Mouse (Mus musculus): Measurements from ENCODE around the gene Hist1h1b. TPM values are rescaled to one million over a fixed set of nuclear protein-coding genes. Genes with fewer than 3 reads are reported as not detected.
"Not testable (repeated sequence)": the region's sequence is repeated elsewhere in the genome, so short reads cannot be mapped to it uniquely, and the experiment has no call there.

Hist1h1b gene
- total RNA-seq (2017): 73.0 and 92.6 TPM in 2 replicates

DNA sequence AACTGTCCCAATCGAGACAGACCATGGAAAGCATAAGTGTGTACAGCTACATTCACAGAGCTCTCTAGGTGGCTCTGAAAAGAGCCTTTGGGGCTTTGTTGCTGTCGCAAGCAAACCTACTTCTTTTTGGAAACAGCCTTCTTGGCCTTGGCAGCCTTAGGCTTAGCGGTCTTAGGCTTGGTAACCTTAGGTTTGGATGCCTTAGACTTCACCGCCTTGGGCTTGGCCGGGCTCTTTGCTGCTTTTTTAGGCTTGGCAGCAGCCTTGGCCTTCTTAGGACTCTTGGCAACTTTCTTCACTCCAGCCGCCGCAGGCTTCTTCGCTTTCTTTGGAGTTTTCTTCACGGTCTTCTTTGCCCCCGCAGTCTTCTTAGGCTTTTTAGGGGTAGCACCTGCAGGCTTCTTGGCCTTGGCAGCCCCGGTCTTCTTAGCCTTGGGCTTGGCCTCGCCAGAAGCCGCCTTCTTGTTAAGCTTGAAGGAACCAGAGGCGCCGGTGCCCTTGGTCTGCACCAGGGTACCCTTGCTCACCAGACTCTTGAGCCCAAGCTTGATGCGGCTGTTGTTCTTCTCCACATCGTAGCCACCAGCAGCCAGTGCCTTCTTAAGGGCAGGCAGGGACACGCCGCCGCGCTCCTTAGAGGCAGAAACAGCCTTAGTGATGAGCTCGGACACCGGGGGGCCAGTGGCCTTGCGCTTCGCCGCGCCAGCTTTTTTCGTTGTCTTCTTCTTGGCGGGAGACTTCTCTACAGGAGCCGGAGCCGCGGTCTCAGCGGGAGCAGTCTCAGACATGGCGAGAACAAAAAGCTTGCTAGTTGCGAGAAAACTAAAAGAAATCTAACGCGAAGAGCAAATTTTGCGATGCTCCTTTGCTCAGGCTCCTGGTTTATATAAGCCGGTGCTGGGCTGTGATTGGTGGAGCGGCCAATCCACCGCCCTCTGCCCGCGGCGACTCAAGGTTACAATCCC, at the start of gene Hist1h1b:
Gene Hist1h1b (minus strand): TSS at position 859 of the 965 bp plus-strand sequence.
- no peak for ATAC-seq (ENCODE audit: extremely low read depth, insufficient number of reproducible peaks, low FRiP score, poor library complexity, severe bottlenecking)

DNA sequence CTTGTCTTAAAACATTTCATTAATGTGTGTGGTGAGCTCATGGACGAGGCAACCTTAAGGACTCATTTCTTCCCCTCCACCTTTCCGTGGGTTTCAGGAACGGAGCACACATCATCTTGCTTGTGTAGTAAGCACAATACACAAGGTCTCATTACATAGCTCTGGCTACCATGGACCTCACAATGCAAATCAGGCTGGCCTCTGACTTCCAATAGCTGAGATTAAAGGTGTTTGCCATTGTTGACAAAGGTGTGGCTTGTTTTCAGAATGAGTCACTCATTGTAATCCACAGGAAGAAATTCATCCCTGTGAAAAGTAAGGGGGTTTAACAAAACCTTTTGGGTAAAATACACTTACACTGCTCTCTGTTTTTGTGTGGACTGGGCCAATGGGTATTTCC, 48.1 kb upstream of the Hist1h1b start:
- no peak for ATAC-seq (ENCODE audit: extremely low read depth, insufficient number of reproducible peaks, low FRiP score, poor library complexity, severe bottlenecking)

DNA sequence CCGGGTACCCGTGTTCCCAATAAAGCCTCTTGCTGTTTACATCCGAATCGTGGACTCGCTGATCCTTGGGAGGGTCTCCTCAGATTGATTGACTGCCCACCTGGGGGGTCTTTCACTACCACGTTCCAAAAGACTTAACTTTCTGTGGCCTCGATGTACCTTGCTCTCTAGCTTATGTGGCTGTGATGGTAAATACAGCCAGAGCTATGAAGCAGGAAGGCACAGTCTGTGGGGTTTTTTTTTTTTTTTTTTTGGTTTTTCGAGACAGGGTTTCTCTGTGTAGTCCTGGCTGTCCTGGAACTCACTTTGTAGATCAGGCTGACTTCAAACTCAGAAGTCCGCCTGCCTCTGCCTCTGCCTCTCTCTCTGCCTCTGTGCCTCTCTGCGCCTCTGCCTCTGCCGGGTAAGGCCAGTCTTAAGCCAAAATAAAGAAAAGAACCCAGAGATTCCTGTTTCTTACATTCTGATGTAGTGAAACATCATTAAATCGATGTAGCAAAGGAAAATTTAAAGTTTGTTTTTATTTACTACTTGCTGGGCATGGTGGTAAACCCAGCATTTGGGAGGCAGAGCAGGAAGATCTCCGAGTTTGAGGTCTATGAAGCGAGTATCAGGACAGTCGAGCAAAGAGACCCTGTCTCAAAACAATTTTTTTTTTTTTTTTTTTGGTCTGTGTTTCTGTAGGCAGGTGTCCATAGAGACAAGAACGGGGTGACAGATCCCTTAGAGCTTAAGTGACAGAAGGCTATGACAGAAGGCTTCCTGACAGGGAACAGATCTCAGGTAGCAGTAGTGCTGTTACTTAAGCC, 39.9 kb upstream of the Hist1h1b start:
- ATAC-seq (ENCODE audit: extremely low read depth, insufficient number of reproducible peaks, low FRiP score, poor library complexity, severe bottlenecking): not testable (repeated sequence)

DNA sequence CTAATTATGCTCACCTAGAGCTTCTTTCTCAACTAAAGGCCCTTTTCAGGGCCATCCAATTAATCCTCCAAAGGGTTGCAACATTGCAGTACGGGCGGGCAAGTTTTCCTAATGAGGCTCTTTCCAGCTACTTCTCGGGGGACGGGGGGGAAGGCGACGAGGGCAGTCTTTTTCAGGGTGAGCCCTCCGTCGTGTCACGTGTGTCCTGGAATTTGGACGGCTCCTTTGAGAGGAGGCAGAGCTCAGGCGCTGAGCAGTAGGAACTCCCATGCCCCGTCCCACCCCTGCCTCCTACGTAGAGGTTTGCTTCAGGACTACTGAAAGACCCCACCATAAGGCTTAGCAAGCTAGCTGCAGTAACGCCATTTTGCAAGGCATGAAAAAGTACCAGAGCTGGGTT, 31.7 kb upstream of the Hist1h1b start:
- ATAC-seq (ENCODE audit: extremely low read depth, insufficient number of reproducible peaks, low FRiP score, poor library complexity, severe bottlenecking): not testable (repeated sequence)

DNA sequence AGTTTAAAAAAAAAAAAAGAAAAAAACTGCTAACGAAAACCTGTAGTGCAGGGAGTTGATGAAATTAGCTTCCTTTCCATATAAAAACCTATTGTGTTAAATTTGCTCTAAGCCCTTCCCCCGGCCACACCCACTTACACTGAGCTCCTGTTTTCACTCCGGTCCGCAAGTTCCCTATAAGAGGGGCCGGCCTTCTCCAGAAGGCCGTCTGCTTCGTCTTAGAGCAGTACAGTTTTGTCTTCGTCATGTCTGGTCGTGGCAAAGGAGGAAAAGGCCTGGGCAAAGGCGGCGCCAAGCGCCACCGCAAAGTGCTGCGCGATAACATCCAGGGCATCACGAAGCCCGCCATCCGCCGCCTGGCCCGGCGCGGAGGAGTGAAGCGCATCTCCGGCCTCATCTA, 31.1 kb upstream of the Hist1h1b start, which contains the start of gene Hist1h4m:
Gene Hist1h4m (plus strand): TSS at position 208 of the 400 bp plus-strand sequence.
- peak; percentile 77 for ATAC-seq (ENCODE audit: extremely low read depth, insufficient number of reproducible peaks, low FRiP score, poor library complexity, severe bottlenecking)

DNA sequence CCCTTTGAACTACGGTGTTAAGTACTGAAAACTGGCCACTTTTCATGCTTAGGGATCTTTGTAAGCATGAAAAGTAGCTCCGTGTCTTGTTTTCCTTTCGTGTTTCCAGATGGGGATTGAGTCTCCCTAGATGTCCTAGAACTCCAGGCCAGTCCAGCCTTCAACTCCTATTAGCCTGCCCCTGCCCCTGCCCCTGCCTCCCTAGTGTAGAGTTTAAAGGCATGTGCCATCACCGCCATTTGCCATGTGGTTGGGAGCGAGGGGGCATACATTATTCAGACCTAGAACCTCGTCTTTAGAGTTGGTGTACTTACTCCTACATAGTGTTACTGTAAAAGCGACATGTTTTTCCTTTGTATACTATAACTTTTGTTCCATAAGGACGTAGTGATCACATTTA, 30.6 kb upstream of the Hist1h1b start:
- not testable (repeated sequence) for ATAC-seq (ENCODE audit: extremely low read depth, insufficient number of reproducible peaks, low FRiP score, poor library complexity, severe bottlenecking)

DNA sequence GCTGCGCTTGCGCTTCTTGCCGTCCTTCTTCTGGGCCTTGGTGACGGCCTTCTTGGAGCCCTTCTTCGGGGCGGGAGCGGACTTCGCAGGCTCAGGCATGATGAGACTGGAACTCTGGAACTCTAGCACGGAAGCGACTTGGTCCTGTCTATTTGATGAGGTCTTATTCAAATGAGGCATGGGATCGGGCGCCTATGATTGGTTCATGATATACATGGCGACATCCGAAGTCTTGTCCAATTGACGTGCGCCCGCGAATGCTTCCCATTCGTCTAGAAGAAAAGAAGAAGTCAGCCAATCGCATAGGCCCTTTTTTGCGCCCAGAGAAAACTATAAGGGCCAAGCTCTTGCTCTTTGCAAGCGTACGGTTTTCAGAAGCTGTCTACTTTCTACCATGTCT, 29.6 kb upstream of the Hist1h1b start, which contains the start of the genes Hist1h2bq and Hist1h2ao:
Gene Hist1h2bq (minus strand): TSS at position 125 of the 400 bp plus-strand sequence.
Gene Hist1h2ao (plus strand): TSS at position 393 of the 400 bp plus-strand sequence.
- peak; percentile 94 for ATAC-seq (ENCODE audit: extremely low read depth, insufficient number of reproducible peaks, low FRiP score, poor library complexity, severe bottlenecking)

DNA sequence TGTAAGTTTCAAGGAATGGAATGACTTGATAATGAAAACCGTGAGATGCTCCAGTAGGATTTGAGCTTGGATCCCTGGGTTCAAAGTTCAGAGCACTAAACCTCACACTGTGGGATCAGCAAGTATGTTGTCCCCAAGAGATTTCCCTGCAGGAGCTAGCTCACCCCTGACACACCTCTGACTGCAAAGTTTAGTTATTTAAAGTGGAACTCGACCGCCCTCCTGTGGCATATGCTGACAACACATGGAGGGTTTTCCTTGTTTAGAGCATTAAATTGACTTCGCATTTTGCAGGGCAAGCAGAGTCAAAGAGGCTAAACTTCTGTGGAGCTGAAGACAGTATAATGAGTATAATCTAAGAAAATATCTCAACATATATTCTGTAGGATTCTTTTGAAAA, 22.6 kb upstream of the Hist1h1b start:
- ATAC-seq (ENCODE audit: extremely low read depth, insufficient number of reproducible peaks, low FRiP score, poor library complexity, severe bottlenecking): peak; percentile 89

DNA sequence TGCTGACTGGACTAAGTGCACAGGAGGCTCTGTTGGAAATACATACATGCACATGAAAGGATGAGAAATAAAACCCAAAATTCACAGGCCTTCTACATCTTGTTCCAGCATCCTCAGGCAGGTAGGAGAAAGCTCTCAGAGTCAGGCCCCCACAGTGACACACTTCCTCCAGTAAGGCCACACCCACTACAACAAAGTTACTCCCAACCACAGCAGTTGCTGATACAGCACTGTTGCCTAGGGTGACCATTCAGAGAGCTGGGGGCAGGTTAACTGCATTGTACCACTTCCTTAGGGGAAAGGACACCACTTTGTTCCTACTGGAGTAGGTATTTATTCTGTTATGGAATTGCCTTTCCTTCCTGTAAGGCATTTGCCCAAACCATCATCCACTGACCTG, 16.7 kb upstream of the Hist1h1b start:
- ATAC-seq (ENCODE audit: extremely low read depth, insufficient number of reproducible peaks, low FRiP score, poor library complexity, severe bottlenecking): 0 out of 2 replicates have a peak, but pooled peaks have one; percentile 34

DNA sequence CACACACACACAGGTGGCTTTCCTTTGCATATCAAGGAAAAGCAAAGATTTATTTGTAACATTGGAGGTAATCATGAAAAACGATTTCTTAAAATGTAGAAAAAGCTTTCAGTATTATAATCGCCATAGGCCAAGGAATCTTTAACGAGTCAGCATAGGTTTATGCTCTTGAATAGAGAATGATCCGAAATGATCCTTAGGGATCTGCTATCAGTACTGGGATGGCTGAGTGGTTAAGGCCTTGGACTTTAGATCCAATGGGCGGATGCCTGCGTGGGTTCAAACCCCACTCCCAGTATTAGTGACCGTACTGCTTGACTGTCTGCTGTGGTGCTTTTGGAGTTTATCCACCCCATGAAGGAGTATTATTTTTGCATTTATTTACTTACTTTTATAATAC, 15.2 kb upstream of the Hist1h1b start:
- no peak for ATAC-seq (ENCODE audit: extremely low read depth, insufficient number of reproducible peaks, low FRiP score, poor library complexity, severe bottlenecking)

DNA sequence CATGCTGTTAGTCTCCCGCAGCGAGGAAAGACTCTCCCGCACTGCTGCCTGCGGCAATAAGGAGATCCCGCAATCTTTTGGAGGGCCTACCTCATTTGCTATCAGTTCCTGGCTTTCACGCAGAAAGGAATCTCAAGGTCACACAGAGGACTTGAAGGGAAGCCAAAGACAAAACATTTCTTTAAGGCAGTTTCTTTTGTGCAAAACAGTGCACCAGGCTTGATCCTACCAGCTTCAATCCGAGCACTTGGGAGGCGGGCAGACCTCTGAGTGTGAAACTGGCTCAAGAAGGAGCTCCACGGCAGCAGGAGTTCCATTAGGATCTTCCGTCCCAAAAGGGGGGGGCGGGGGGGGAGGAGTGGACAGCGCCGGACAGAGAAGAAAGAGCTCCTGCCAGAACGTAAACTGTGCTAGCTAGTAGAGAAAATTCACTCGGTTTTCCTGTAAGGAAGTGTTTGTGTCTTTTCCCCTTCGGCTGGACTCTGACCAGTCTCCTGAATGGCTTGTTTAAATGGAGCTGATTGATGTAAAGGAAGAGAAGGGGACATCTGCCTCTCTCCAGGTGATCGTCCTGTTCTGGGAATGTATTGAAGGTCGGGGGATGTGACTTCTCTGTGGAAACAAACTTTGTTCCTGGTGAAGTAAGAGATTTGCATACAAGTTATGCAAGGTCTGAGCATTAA, 10.3 kb upstream of the Hist1h1b start:
- no peak for ATAC-seq (ENCODE audit: extremely low read depth, insufficient number of reproducible peaks, low FRiP score, poor library complexity, severe bottlenecking)

DNA sequence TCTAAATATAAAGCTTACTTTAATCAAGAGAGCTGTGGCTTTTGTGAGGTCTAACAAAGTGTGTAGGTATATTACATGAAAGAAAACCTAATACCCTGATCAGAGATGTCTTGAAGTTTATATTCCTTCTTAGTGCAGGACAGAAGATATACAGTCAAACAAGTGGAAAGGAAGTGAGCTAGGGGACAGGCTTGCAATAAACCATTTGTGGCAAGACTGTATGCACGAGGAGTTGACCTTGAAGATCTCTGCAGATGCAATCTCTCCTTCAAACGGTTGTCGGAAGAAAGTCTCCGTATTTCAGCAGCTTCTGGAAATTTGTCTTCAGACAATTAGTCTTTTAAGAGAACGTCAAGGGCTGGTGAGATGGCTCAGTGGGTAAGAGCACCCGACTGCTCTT, 9.5 kb upstream of the Hist1h1b start:
- ATAC-seq (ENCODE audit: extremely low read depth, insufficient number of reproducible peaks, low FRiP score, poor library complexity, severe bottlenecking): no peak

DNA sequence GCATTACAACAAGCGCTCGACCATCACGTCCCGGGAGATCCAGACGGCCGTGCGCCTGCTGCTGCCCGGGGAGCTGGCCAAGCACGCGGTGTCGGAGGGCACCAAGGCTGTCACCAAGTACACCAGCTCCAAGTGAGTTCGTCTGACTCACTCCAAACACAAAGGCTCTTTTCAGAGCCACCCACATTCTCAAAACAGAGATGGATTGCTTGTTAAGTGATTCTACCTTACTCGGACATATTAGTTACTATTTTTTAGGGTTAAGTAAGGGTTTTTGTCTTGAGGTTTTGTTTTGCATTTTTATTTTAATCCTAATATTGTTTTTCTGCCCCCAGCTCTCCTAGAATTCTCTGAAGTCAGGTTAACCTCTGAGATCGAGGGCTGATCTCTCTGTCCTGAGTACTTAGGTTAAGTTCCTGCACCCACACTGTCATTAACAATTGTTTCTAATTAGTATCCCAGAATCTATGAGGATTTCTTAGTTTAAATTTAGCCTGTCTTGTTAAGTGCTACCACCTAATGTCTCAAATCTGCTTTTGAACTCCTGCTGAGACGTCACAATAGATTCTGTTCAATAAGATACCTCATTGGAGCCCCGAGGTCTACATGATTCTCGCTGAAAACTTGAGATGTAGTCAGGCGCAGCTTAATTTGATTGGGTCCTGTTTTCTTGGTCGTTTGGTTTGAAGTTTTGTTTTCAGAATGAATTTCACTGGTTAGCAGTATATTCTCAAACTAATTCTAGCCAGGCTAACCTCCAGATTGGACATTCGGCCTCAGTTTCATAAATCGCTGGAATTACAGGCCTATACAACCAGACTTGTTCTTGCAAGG, 7.6 kb upstream of the Hist1h1b start:
- no peak for ATAC-seq (ENCODE audit: extremely low read depth, insufficient number of reproducible peaks, low FRiP score, poor library complexity, severe bottlenecking)

DNA sequence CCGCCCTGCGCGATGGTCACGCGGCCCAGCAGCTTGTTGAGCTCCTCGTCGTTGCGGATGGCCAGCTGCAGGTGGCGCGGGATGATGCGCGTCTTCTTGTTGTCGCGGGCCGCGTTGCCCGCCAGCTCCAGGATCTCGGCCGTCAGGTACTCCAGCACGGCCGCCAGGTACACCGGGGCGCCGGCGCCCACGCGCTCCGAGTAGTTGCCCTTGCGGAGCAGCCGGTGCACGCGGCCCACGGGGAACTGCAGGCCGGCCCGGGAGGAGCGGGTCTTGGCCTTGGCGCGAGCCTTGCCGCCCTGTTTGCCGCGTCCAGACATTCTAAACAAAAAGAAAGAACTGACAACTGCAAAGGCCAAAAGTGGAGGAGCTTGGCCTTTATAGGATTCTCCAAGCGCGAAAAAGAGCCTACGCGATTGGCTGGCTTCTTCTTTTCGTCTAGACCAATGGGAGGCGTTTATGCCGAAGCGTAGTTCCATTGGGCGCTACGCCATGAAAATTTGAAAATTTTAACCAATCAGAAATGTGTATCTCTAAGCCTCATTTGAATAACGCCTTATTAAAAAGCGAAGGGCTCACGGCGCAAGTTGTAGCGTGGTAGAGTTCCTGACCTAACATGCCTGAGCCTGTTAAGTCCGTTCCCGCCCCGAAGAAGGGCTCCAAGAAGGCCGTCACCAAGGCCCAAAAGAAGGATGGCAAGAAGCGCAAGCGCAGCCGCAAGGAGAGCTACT, 6.6 kb upstream of the Hist1h1b start, which contains the start of the genes Hist1h2an and Hist1h2bp:
Gene Hist1h2an (minus strand): TSS at position 320 of the 731 bp plus-strand sequence.
Gene Hist1h2bp (plus strand): TSS at position 563 of the 731 bp plus-strand sequence.
- ATAC-seq (ENCODE audit: extremely low read depth, insufficient number of reproducible peaks, low FRiP score, poor library complexity, severe bottlenecking): peak; percentile 95

DNA sequence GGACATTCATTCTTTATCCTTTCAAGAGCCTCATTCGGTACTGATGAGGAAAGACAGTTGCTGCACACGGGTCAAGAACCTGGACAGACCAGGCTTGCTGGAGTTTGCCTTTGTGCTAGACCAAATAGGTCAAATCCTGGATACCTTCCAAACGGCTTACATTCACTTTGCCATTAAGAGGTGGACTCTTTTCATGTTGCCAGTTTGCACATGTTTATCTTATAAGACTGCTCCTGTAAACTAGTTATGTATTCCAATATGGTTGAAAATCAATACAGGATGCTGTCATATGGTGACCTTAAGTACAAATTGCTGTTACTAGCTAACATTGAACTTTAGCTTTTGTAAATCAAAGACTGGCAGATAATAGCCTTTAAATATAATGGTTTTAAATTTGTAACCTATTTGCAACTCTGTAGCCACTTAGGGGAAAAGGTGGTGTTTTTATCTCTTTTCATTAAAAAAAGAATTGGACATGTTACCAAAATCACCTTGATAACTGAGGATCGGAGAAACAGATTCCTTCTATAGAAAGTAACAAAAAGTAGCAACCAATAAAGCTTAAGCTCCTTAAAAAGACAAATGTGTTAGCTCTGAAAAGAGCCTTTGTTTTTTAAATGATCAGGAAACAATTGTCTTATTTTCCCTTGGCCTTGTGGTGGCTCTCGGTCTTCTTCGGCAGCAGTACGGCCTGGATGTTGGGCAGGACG, 5.9 kb upstream of the Hist1h1b start:
- ATAC-seq (ENCODE audit: extremely low read depth, insufficient number of reproducible peaks, low FRiP score, poor library complexity, severe bottlenecking): no peak

DNA sequence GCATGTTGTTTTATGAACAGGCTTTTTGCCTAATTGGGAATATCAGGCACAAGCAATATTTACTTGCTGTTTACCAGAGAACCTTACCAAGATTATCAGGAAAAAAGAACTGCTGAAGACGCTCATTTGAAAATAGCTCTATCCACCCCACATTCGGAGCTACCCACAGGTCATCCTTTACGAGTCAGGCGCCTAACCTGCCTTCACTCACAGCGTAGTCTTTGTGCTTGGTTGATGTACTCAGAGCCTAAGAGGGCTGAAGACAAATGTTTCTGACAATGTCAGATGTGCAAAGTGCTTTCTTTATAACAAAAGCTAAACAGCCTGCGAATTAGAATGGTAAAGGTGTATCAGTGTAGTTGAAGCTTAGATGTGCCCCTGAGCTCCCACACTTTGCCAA, 3.9 kb upstream of the Hist1h1b start:
- no peak for ATAC-seq (ENCODE audit: extremely low read depth, insufficient number of reproducible peaks, low FRiP score, poor library complexity, severe bottlenecking)

DNA sequence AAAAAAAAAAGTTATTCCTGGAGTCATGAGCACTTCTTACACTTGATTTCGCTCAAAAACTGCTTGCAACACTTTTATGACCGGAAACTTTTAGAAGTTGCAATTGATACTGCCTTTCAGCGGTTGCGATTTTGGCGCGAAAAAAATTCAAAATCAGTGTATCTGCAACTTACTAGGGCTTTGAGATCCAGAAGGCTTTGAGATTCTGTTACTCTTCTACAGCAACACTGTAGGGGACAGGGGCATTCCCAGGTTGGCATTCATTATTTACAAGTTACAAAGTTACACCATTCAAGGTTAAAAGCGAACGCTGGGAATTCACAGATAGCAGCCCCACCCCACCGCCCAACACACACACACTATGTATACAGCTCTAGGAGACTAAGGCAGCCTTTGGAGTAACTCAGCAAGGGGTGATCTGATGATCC, 3.3 kb upstream of the Hist1h1b start:
- ATAC-seq (ENCODE audit: extremely low read depth, insufficient number of reproducible peaks, low FRiP score, poor library complexity, severe bottlenecking): no peak
